Mouse (Mus musculus) ovary, adult 18-20 months (tissue): ENCODE data around the gene Olfr1160.
"Not testable (repeated sequence)": the region's sequence is repeated elsewhere in the genome, so short reads cannot be mapped to it uniquely, and the experiment has no call there.

ENCODE experiments used
- DNase-seq: peaks from one replicate; pipeline ENCODE4 v3.0.0; 2022; ENCODE audit warnings: low spot score, mixed read lengths

Olfr1160 gene

DNA sequence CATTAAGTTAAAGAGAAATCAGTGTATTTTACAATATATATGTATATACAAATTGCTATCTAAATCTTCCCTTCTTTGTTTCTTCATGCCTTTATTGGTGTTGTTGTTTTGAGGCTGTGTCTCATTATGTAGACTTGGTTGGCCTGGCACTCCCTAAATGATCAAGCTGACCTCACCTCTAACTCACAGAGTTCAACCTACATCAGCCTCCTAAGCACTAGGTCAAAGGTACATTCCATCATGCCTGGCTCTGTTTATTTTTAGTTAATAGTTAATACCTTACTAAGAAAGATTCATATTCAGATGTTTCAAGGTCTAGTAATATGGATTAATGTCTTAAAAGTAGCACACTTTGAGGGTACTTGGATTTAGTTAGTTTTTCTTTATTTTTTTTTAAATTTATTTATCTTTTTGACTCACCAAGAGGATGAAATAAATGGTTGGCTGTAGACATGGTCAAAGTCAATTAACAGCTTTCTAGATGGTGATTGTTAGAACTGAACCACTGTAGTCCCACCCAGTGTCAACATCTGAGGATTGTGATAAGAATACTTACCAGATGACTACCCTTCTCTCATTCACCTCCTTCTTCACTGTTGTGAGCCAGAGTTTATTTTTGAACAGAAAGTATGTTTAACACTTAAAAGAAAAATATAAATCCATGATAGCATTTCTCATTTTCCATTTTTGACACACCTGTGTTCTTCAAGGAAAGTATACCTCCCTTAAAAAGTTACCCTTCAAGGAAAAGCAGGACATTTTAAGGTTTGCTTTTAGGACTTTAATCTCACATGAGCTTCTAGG, at the start of gene Olfr1160:
Gene Olfr1160 (minus strand): TSS at position 754 of the 804 bp plus-strand sequence.
- DNase-seq: no peak

DNA sequence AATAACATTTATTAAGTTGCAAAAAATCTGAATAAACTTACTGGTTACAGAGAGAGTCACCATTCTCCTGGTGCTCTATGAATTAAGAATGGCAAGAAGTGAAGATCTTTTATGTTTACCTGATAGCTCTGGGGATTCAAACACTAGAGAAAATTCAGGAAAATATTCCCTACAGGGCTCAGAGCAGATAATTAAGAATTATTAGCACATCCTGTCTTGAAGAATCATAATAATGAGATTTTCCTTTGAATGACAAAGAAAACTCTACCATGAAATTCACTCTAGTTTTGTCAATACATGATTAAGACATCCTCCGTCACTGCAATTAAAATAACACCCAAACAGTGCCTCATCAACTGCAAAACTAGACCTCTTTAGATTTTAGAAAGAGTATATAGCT, 43.0 kb upstream of the Olfr1160 start, which contains the start of gene Olfr1162:
Gene Olfr1162 (minus strand): TSS at position 101 of the 400 bp plus-strand sequence.
- no peak for DNase-seq

DNA sequence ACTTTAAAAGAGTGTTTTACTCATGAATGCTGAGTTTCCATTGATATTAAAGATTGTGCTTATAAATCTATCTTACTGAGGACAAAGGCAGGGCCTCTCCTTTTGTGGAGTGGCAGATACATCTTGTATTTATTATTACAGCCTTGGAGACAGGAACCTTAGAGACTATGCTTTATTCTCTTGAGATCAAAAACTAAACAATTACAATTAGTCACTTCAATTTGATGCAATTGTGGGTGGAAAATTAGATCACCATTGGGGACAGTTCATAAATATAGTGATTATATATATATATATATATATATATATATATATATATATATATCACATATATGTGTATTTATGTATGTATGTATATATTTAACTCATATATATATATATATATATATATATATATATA, 29.5 kb upstream of the Olfr1160 start, which contains the start of gene Olfr73:
Gene Olfr73 (minus strand): TSS at position 101 of the 400 bp plus-strand sequence.
- no peak for DNase-seq

DNA sequence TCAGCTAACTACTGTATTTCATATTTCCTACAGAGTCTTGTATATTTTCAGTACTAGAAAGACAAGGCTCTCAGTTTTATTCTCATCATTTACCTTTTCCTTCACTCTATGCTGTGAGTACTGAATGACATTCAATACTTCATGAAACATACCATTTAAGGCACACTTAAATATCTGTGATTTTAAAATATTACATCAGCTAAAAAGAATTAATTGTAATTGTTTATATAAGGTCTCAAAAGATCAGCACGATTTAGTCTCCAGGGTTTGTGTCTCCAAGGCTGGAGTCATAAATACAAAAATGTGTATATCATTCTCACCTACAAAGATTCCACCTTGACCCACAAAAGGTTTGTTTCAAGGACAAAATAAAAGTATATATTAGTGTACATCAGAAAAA, 14.4 kb upstream of the Olfr1160 start, which contains the start of gene Olfr1161:
Gene Olfr1161 (plus strand): TSS at position 301 of the 400 bp plus-strand sequence.
- not testable (repeated sequence) for DNase-seq

DNA sequence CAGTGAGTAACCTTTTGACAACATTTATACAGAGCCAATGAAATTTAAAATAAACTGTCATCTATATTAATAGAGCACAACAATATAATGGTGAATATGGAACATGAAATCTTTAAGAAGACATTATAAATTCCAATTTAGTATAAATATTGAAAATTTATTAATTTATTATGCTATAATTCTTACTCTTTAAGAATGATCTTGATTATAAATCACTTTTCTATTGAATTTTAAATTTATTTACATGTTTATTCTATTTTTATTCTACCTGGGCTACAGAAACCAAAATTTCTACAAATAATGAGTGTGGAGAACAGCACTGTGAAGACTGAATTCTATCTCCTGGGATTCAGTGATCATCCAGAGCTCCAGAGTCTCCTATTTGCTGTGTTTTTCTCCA, 18.3 kb downstream of the Olfr1160 start, which contains the start of gene Olfr1158:
Gene Olfr1158 (plus strand): TSS at position 301 of the 400 bp plus-strand sequence.
- DNase-seq: no peak

DNA sequence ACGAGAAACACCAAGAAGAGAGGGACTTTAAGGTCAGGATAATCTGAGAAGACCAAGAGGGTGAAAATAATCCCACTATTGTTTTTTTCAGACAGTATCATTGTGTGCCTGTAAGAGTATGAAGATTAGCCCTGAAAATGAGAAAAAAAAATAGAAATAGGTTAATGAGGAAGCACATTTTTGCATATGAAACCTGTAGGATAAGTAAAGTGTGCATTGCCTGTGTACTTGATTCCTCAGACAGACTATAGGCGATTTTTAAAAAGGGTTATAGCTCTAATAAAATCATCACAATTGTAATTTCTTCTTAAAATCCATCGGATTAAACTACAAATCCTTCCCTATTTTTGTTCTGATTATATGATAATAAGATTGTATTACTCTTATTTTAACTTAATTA, 33.5 kb downstream of the Olfr1160 start, which contains the start of gene Olfr74:
Gene Olfr74 (minus strand): TSS at position 101 of the 400 bp plus-strand sequence.
- no peak for DNase-seq

DNA sequence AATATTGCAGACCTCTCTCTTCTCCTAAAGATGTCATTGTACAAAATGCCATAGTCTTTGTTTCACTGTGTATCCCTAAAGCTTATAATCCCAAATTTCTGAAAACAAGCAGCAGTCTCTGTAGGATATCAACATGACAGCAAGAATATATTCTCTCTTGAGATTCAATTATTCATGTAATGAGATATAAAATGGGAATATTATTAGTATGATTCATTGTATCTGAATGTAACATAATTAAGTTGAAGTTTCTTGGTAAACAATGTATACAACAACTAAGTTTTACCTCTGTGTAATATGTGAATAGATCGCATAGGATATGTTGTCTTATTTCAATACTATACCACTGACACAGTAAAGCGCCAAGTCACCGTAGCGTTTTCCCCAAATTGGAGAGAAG, 39.9 kb downstream of the Olfr1160 start, which contains the start of gene Olfr1157:
Gene Olfr1157 (minus strand): TSS at position 101 of the 400 bp plus-strand sequence.
- no peak for DNase-seq

DNA sequence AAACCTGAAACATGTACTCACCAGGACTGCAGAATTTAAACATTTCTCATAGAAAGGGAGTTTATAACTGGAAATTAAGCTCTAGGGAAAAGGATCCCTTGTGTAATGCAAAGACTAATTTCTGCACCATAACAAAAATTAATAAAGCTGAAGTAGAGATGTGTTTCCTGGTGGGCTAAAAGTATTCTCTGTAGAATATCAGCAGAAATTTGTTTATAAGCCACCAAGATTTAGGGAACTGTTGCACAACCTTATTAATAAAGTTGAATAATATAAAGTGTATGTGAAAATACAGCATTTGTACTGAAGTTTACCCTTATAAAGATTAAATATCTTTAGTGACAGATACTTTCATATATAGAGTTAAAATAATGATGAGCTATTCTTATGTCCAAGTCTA, 55.1 kb downstream of the Olfr1160 start, which contains the start of gene Olfr1156:
Gene Olfr1156 (minus strand): TSS at position 101 of the 400 bp plus-strand sequence.
- no peak for DNase-seq
